Mouse (Mus musculus) urinary bladder, adult 18-20 months (tissue): ENCODE data around the gene Stk38.
A peak's percentile ranks its signal among the peaks of the same experiment; 100 is the strongest.

ENCODE experiments used
- DNase-seq, 2 experiments: peaks; one replicate each; pipeline ENCODE4 v3.0.0; 2022; ENCODE audit warnings: low spot score in 2 of 2, mixed read lengths in 2 of 2

The Stk38 gene

GRCm38 (mm10) chr17:28924957-28925595 is 82.7 kb downstream of the Stk38 start:
- DNase-seq: peak in 1 of 2 experiments; percentile 53

GRCm38 (mm10) chr17:28922096-28922495 is 85.7 kb downstream of the Stk38 start:
- DNase-seq: no peak

- no peak for DNase-seq
These were observed 86.7 kb downstream of the Stk38 start for GRCm38 (mm10) chr17:28921086-28921485.
